Mouse (Mus musculus) bone marrow macrophage, adult 2 months (primary cell): ENCODE measurements at regions not wholly inside any gene's neighbourhood (a gene's known extent, or its start where the extent isn't known, plus 50 kb on each side); places are given as distances from the start of the nearest gene placed in this dataset.
"Not testable (repeated sequence)": the region's sequence is repeated elsewhere in the genome, so short reads cannot be mapped to it uniquely, and the experiment has no call there.

Experiments
- H3K27ac ChIP-seq: 2 replicates; pipeline ENCODE4 v1.5.1; 2012; ENCODE audit warnings: low read depth, low read length; ENCODE audit not compliant: insufficient read depth
- H3K4me1 ChIP-seq: 2 replicates; pipeline ENCODE4 v1.6.1; 2012; ENCODE audit warnings: low read length; ENCODE audit not compliant: control insufficient read depth, insufficient read depth
- H3K4me3 ChIP-seq: 2 replicates; pipeline ENCODE4 v1.5.1; 2012; ENCODE audit warnings: mild to moderate bottlenecking, low read length, moderate library complexity; ENCODE audit not compliant: insufficient read depth
- CTCF ChIP-seq: IDR thresholded peaks from 2 replicates; pipeline ENCODE4 v1.5.1; 2012; ENCODE audit warnings: low read depth, mild to moderate bottlenecking, low read length, moderate library complexity
- POLR2A ChIP-seq: IDR thresholded peaks from 2 replicates; pipeline ENCODE4 v1.6.1; 2012; ENCODE audit warnings: mild to moderate bottlenecking, low read depth, low read length, borderline replicate concordance

GRCm38 (mm10) chr1:149129767-149130287 is 831.3 kb downstream of the Pla2g4a start:
- TF ChIP-seq CTCF: no peak
- TF ChIP-seq POLR2A: no peak
- no peak overlapping the region for H3K4me3 ChIP-seq
- no peak overlapping the region for H3K27ac ChIP-seq

GRCm38 (mm10) chr1:149129138-149129537 is 832.0 kb downstream of the Pla2g4a start:
- H3K27ac ChIP-seq: no peak overlapping the region
- no peak overlapping the region for H3K4me3 ChIP-seq
- TF ChIP-seq CTCF (no peak), POLR2A (no peak)
- peaks cover 8% of the 10 kb centered on the region; the same call in 1 of the 2 replicates for H3K4me1 ChIP-seq

More at GRCm38 (mm10) chr1:149129767-149130287, 831.3 kb downstream of the Pla2g4a start:
- H3K4me1 ChIP-seq: peaks cover 8% of the 10 kb centered on the region; the same call in 1 of the 2 replicates

GRCm38 (mm10) chr1:149127709-149128108 is 833.4 kb downstream of the Pla2g4a start:
- no peak for TF ChIP-seq POLR2A
- TF ChIP-seq CTCF: no peak
- Histone ChIP-seq H3K4me1 (peaks cover 8% of the 10 kb centered on the region; the same call in 1 of the 2 replicates), H3K4me3 (no peak overlapping the region), H3K27ac (no peak overlapping the region)

GRCm38 (mm10) chr1:149103396-149103795 is 857.7 kb downstream of the Pla2g4a start:
- H3K4me1 ChIP-seq: peaks cover 4% of the 10 kb centered on the region; the same call in 1 of the 2 replicates
- H3K27ac ChIP-seq: no peak overlapping the region
- no peak for TF ChIP-seq CTCF
- H3K4me3 ChIP-seq: no peak overlapping the region

- H3K4me1 ChIP-seq: peaks cover 2% of the 10 kb centered on the region; the same call in 1 of the 2 replicates
- no peak overlapping the region for H3K27ac ChIP-seq
- no peak overlapping the region for H3K4me3 ChIP-seq
- TF ChIP-seq POLR2A (no peak), CTCF (no peak)
These were observed 863.7 kb downstream of the Pla2g4a start for GRCm38 (mm10) chr1:149097426-149097825.

GRCm38 (mm10) chr1:149074681-149075080 is 886.4 kb downstream of the Pla2g4a start:
- no peak for TF ChIP-seq CTCF
- TF ChIP-seq POLR2A: no peak

GRCm38 (mm10) chr1:149069570-149069969 is 891.5 kb downstream of the Pla2g4a start:
- H3K4me1 ChIP-seq: no peaks in the 10 kb centered on the region
- TF ChIP-seq CTCF: no peak
- no peak for TF ChIP-seq POLR2A
- no peak overlapping the region for H3K4me3 ChIP-seq
- H3K27ac ChIP-seq: no peak overlapping the region

More at GRCm38 (mm10) chr1:149074681-149075080, 886.4 kb downstream of the Pla2g4a start:
- Histone ChIP-seq H3K4me1 (no peaks in the 10 kb centered on the region), H3K4me3 (no peak overlapping the region), H3K27ac (no peak overlapping the region)

- not testable (repeated sequence) for H3K4me3 ChIP-seq, H3K27ac ChIP-seq, H3K4me1 ChIP-seq
These were observed 898.1 kb downstream of the Pla2g4a start for GRCm38 (mm10) chr1:149063011-149063410.

- H3K27ac ChIP-seq: no peak overlapping the region
- no peak overlapping the region for H3K4me3 ChIP-seq
- H3K4me1 ChIP-seq: no peaks in the 10 kb centered on the region
- no peak for TF ChIP-seq POLR2A
- no peak for TF ChIP-seq CTCF
These were observed 922.7 kb downstream of the Pla2g4a start for GRCm38 (mm10) chr1:149038188-149038967.

- no peak overlapping the region for H3K4me3 ChIP-seq
- TF ChIP-seq CTCF: no peak
- no peak overlapping the region for H3K27ac ChIP-seq
- H3K4me1 ChIP-seq: no peaks in the 10 kb centered on the region
These were observed 932.8 kb downstream of the Pla2g4a start for GRCm38 (mm10) chr1:149028316-149028715.
